ENCODE assay signal across 19 mouse cellular contexts in genomic region chr19:47437040-47437439, GRCm38 (mm10).
"Had no signal": no experiment of that assay in that cellular context is flagged by ENCODE, and none has a peak within 500 bp of the region (broad histone marks: within the 10 kb centered on the region; RNA-seq: fewer than 3 reads in every experiment).

No protein-coding gene starts in this region.

- H3K4me3 ChIP-seq: left cerebral cortex, adult 2 months; limb, embryonic 13.5 days; liver, embryonic 13.5 days; neural tube, embryonic 12.5 days; neural tube, embryonic 15.5 days had no signal

- H3K27ac ChIP-seq: left cerebral cortex, adult 2 months; liver, embryonic 13.5 days; neural tube, embryonic 12.5 days; neural tube, embryonic 15.5 days had no signal

- ATAC-seq: intestine, embryonic 16.5 days had no signal

- DNase-seq: kidney, adult 18-20 months; kidney, postnatal 10 days; kidney, postnatal 36 days; layer of hippocampus, postnatal 36 days; liver, embryonic 13.5 days; lung, adult 2 months; lung, postnatal 14 days; lung, postnatal 4 days; midbrain, embryonic 14.5 days; retina, postnatal 1 day; right cerebral cortex, postnatal 25 days; spleen, adult 18-20 months; thymus, postnatal 36 days had no signal

- H3K9ac ChIP-seq: limb, embryonic 13.5 days; liver, embryonic 13.5 days; neural tube, embryonic 12.5 days; neural tube, embryonic 15.5 days had no signal

- H3K4me2 ChIP-seq: limb, embryonic 13.5 days; liver, embryonic 13.5 days; midbrain, embryonic 11.5 days; neural tube, embryonic 12.5 days; neural tube, embryonic 15.5 days had no signal

- H3K27me3 ChIP-seq: limb, embryonic 13.5 days; liver, embryonic 13.5 days; neural tube, embryonic 12.5 days; neural tube, embryonic 15.5 days had no signal

- H3K36me3 ChIP-seq: limb, embryonic 13.5 days; liver, embryonic 13.5 days; neural tube, embryonic 12.5 days; neural tube, embryonic 15.5 days had no signal

- H3K9me3 ChIP-seq: limb, embryonic 13.5 days; liver, embryonic 13.5 days; neural tube, embryonic 12.5 days; neural tube, embryonic 15.5 days had no signal
